Mouse (Mus musculus) spleen, postnatal 10 days (tissue): Measurements from ENCODE around the gene Rfc5.

Source experiments
- DNase-seq, 2 experiments: peaks; one replicate each; pipeline ENCODE4 v3.0.0; 2021 to 2022; ENCODE audit warnings: low spot score in 2 of 2

Gene Rfc5

GRCm38 (mm10) chr5:117374372-117375049 lies 14.3 kb downstream of the Rfc5 start:
- no peak for DNase-seq

DNA sequence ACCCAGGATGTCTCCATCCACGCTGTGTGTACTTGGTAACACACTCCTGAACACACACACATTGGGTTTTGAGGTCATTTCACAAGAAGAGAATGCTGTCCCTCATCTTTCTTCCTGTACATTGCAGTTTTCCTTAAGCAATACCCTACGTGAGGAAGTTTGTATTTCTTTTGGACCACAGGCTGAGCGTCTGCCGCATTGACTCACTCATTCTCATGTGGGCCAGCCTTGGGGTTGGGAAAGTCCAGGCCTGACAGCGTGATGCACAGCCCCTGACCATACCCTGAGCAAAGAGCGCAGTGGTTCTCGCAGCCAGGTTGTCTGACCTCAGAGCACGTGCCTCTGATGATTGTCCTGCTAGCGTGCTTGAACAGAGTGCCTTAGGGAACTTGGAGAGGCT lies 15.4 kb downstream of the Rfc5 start:
- DNase-seq: no peak

DNA sequence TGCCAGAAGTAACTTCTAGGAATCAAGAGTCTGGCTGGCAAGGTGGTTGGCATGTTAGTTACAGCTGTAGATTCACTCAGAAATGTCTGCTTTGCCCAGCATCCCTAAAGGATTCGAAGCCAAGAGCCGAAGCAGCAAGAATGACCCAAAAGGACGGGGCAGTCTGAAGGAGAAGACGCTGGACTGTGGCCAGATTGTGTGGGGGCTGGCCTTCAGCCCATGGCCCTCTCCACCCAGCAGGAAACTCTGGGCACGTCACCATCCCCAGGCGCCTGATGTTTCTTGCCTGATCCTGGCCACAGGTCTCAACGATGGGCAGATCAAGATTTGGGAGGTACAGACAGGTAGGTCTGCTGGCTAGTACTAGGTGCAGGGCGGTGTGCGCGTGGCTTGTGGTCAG lies 18.3 kb downstream of the Rfc5 start:
- no peak for DNase-seq

GRCm38 (mm10) chr5:117367206-117367605 lies 21.6 kb downstream of the Rfc5 start:
- no peak for DNase-seq

- DNase-seq: no peak
Observed at GRCm38 (mm10) chr5:117365904-117366561, 22.8 kb downstream of the Rfc5 start.

DNA sequence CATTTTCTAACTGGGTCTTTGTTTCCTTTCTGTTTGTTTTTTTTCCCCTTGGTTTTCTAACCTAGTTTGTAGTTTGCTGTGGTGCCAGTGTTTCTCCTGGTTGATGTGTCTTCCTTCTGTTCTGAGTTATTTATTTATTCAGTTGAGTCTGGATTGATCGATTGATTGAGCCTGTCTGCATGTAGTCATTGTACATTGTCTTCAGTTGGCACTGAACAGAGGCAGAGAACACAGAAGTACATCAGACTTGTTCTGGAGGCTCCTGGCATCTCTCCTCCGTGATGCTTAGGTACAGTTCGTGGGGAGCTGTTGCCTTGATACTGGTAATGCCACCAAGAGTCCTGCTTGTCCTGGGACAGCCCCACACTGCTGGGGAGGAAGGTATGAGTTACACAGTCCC lies 24.0 kb downstream of the Rfc5 start:
- no peak for DNase-seq

DNA sequence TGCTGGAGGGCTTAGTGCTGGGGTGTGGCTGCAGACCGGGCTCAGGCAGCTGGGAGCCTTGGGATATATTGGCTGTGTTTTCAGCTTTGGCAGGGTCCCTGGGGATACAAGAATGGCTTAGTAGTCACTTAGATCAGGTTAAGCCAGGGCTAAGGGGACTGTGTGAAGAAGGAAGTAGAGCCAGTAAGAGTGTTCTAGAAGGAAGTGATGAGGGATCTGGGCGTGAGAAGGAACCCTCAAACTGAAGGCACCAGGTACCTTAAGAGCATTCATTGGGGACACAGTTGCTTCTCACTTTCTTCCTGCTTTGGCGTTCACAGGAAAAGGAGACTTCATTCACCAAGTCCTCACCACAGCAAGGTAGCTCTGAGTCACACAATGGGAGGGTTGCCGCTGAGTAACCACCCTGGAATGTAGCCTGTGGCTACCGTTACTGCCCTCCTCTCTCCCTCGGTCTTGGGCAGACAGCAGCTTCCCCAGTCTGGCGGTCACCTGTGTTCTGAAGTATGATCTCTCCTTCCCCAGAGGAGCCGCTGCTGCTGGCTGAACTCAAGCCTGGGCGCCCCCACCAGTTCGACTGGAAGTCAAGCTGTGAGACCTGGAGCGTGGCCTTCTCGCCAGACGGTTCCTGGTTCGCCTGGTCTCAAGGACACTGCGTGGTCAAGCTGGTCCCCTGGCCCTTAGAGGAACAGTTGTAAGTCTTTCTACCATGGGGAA lies 25.6 kb downstream of the Rfc5 start:
- DNase-seq: no peak

- DNase-seq: no peak
Observed at GRCm38 (mm10) chr5:117361590-117361989, 27.3 kb downstream of the Rfc5 start.

- no peak for DNase-seq
Observed at GRCm38 (mm10) chr5:117360631-117361541, 28.0 kb downstream of the Rfc5 start.

DNA sequence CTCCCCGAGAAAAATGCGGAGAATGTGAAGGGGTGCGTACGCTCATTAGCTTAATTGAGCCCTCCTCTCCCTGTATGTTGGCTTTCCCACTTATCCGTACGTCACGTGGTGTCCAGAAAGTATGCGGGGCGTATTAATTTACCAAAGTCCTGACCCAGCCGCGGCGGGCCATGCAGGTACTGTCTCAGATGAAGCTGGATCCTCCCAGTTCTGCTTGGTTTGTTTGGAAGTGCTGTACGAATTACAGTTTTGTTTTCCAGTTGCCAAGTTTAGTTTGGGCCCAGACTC lies 28.7 kb downstream of the Rfc5 start:
- no peak for DNase-seq

- no peak for DNase-seq
Observed at GRCm38 (mm10) chr5:117359497-117360227, 29.2 kb downstream of the Rfc5 start.

- DNase-seq: peak; percentile 62 to 87
Observed at GRCm38 (mm10) chr5:117358725-117359124, 30.1 kb downstream of the Rfc5 start.

DNA sequence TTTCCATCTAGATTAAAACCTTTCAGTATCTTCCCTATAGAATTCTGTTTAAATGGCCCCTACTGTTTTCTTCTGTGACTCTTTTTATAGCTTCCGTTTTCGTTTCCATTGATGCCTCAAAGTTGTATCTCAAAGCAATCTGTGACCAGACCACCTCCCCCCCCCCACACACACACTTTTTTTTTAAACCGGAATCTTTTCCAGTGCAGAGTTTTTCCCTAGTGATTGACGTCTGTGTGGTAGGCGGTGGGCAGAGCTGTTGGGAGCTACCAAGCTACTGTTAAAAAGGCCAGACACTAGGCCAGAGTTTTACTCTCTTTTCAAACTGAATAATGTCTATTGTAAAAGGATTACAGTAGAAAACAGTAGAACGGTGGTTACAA lies 30.6 kb downstream of the Rfc5 start:
- no peak for DNase-seq

DNA sequence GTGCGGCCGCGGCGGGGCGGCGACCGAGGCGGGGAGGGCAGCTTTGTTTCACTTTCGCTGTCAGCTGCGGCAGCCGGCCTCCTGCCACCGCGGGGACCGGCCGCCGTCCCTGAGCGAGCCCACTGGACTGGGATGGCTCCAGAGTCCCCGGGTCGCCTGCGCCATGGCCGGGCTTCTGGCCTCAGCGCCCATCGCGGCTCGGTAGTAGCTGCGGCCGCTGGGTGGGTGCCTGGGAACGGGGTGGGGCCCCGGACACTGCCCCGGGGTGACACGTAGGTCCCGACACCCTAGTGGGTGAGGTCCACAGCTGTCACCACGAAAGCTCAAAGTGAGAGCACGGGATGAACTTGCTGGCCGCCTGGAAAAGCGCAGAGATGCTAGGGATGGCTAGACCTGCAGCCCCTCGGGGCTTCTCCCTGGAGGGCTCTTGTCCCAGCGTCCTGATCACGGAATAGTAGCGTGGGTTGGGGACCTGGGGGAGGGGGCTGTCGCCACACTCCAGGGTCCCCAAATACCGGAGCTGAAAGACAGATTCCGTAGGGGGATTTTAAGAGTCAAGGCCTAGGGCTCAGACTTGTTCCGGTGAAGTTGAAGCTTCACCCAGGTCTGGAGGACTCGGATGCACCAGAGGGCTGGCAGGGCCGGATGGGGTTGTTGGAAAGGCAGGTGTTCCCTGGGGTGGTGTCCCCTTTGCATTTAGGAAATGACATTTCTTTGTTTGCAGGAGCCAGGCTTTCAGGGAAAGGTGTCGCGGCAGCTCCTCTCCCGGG lies 31.2 kb downstream of the Rfc5 start:
- DNase-seq: peak; percentile 41 to 70

- peak; percentile 70 to 88 for DNase-seq
Observed at GRCm38 (mm10) chr5:117357129-117357477, 31.7 kb downstream of the Rfc5 start, which contains the start of gene Wsb2. Gene Wsb2 (plus strand): TSS chr5:117357304.

DNA sequence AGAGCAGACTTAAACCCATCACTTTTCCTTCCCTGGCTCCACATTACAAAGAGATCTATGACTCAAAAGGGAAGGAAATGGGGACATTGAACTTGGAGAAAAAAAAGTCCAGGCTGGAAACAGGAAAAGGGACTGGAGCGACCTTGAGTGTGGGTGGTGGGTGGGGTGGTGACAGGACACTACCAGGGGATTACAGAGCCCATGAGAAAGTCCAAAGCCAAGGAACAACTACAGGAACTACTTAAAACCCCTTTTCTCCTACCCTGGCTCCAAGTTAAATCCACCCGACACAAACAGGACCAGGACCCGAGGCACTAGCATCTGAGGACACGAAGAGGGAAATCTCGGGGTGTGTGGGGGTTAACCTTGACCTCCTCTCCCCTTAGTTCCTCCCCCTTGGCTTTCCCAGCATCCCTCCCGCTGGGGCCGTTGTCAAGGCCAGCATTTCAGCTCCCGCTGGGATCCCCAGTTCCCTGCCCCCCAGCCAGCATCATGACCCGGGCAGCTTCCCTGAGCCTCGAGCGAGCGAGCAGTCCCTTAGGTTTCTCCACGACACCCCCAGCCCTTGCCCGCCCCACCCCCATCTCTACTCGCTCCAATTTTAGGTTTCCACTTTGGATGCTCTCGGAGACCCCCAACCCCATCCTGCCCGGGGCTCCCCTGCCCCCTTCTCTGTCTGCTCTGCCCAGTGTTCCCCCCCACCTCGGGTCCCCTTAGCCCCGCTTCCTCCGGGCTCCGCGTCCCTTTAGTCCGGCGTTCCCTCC lies 32.3 kb downstream of the Rfc5 start:
- peak; percentile 25 to 42 for DNase-seq

DNA sequence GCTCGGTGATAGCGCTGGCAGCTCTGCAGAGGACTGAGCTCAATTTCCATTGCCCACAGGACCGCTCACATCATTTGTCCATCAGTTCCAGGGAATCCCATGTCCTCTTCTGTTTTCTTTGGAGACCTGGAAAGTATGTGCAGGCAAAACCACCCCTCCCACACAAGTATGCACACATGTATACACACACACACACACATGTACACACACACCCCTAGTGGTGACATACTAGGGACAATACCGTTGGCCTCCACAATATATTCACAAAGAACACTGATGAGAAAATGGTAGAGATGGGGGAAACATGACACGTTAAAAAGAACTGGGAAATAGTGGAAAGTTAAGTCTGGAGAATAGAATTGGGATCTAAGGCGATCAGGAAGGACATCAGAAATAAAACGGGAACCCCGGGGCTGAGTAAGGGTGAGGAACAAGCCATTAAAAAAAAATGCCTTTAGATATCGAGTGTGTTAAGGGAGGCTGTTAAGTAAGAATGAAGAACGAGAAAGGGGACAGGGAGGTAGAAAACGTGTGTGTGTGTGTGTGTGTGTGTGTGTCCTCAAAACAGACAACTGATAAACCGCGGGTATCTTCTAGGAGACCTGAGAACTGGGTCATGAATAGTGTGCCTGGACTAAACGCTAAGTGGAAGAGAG lies 33.1 kb downstream of the Rfc5 start:
- DNase-seq: no peak

DNA sequence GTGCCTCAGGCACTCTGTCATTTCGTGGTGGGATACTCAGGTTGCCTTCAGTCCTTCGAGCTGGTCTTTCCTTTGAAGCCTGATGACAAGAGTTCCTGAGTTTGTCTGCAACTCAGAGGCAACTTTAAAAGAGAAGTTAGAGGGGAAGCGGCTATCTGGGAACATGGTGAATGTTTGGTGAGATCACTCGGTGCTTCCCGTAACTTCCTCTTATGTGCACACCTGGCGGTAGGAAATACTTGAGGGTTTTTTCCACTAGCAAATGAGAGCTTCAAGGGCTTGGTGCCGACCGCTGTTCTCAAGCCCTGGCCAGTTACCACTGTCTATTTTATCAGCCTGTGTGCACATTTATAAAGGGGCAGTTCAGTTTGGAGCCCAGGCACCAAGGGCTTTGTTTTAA lies 34.7 kb downstream of the Rfc5 start:
- no peak for DNase-seq

- peak in 1 of 2 experiments; percentile 62 for DNase-seq
Observed at GRCm38 (mm10) chr5:117348279-117348678, 40.6 kb downstream of the Rfc5 start.
